Mouse (Mus musculus) kidney, postnatal 14 days (tissue): ENCODE results near the gene Mlh3.
A peak's percentile ranks its signal among the peaks of the same experiment; 100 is the strongest.

ENCODE experiments used
- DNase-seq: peaks from one replicate; pipeline ENCODE4 v3.0.0; 2022; ENCODE audit warnings: mixed read lengths

Mlh3 gene

DNA sequence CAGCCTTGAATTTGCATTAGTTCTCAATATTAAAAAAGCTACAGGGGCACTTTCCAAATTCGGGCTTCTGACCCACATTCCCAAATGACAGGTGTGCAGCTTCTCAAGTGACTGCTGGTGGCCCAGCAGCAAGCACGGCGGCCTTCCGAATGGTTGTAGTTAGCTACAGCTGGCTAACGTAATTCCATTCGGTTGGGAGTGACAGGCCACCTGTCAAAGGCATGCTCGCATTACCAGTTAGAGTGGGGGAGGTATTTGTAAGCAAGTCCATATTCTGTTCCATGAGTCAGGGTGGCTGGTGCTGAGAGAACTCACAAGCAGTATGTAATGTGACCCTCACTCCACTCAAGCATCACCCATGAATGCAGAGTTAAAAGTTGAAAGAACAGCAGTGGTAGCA is 43.2 kb downstream of the Mlh3 start:
- DNase-seq = no peak

DNA sequence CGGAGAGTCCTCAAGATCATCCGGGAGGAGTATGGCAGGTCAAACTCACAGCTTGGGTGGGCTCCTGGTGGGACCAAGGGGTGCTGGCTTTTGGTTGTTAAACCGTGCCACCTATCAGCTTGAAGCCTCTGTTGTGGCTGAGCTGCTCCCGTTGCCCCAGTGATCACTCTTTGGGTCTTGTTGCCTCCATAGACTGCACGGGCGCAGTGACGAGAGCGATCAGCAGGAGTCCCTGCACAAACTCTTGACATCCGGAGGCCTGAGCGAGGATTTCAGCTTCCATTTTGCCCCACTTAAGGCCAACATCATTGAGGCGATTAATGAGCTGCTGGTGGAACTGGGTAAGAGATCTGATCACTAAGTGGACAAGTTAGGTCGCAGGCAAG is 50.5 kb downstream of the Mlh3 start:
- peak; percentile 23 for DNase-seq

DNA sequence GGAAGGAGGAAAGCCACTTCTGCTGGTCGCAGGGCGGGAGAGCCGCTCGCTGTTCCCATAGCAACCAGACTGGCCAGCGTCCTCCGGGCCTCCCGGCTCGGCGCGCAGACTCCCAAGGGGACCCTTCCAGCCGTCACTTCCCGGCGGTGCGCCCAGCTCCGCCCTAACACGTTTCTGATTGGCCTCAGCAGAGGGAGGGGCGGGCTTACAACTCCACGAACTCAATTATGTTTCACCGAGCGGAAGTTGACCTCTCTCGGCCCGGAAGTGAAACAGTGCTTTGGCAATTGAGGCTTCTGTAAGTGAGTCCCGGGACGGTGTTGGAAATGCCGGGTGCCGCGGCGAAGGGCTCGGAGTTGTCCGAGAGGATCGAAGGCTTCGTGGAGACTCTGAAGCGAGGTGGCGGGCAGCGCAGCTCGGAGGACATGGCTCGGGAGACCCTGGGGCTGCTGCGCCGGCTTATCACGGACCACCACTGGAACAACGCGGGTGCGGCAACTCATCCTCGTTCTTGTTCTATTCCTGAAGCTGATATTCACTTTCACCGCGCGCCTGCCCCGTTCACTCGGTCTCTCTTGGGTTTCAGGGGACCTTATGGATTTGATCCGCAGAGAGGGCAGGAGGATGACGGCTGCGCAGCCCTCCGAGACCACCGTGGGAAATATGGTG is 51.0 kb downstream of the Mlh3 start, which contains the start of gene Eif2b2:
TSS of gene Eif2b2 (plus strand) at position 246 of the 669 bp plus-strand sequence.
- DNase-seq = peak; percentile 99

DNA sequence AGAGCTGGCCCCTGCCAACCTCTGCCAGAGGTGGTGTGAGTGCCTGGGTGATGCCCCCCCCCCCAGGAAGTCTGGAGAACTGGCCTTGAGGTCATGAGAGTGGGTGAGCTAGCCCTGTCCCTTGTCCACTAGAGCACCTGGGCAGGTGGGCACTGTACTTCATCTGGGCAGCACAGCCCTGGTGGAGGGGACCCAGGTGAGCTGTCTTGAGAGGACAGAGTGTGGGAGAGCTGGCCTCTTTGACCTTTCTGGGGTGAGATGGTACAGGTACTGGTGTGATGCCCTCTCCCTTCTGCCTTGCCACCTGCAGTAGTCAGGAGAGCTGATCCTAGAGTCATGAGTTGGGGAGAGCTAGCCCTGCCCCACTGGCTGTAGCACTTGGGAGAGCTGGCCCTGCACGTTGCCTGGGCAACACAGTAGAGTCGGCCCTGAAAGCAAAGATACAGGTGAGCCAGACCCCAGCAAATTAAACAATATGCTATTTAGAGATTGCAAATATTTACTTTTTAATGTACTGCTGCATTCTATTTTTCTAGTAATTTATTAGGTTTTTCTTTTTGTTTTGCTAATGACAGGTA is 52.6 kb downstream of the Mlh3 start:
- no peak for DNase-seq

DNA sequence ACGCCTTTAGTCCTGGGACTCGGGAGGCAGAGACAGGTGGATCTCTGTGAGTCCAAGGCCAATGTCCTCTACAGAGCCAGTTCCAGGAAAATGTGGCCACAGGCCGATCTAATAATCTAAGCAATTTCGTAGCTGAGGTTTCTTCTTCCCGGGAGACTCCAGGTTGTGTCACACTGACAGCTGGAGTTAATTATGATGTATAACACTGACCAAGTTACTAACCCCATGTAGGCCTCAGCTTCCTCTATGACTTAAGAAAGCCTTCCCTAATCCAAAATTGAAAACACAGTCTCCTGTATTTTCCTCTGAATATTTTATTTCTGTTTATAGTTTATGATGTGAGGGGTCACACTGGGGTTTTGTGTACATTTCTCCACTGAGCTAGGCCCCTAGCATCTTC is 55.4 kb downstream of the Mlh3 start:
- no peak for DNase-seq

DNA sequence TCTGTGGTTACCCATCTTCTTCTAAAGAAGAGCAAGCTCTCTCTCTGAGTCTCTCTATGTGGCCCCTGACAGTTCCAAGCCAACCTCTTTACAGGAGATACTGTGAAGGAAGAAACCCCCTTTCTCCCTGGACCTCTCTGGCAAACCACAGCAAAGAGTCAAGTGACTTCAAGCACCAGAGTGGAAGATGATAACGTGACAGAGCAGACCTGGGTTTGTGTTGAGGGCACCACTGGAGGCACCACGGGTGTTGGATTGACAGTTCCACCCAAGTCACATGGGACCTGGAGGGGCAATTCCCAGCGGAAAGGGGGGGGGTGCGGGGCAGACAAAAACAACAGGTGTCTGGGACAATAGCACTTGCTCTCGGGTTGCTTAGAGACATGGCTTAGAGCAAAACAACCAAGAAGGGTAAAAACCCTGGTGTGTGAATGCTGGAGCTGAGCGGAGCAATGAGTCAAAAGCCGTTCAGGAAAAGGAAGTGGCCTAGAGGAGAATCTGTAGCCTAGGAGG is 61.7 kb downstream of the Mlh3 start:
- no peak for DNase-seq

DNA sequence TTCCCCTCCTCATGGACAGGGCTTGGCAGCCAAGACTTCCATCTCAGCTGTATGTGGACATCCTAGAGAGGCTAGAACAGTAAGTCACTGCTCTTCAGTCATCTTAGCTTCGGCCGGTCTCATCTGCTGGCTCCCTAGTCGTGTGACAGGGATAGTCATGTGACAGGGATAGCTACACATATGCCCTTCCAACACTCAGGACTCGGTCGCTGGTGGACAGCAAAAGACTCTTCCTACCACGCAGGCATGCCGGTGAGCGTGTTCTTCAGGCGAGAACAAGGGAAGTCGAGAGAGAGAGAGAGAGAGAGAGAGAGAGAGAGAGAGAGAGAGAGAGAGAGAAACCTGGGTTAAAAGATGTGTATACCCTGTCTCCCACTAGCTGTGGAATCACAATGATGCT is 65.0 kb downstream of the Mlh3 start:
- DNase-seq = no peak

DNA sequence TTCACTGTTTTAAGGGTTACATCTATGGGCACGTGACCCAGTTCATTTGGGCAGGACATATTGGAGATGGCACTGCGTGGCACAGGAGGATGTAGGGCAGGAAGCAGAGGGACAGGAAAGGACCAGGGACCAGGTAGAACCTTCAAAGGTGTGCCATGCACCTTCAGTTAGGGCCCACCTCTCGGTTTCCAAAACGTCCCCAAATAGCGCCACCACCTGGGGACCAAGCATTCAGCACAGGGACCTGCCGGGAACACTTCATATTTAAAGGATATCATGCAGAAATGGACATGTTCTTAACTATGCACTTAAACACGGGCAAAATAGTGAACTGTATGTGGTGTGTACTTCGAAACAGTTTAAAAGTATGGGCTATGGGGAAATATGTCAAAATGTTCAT is 66.3 kb downstream of the Mlh3 start:
- no peak for DNase-seq

DNA sequence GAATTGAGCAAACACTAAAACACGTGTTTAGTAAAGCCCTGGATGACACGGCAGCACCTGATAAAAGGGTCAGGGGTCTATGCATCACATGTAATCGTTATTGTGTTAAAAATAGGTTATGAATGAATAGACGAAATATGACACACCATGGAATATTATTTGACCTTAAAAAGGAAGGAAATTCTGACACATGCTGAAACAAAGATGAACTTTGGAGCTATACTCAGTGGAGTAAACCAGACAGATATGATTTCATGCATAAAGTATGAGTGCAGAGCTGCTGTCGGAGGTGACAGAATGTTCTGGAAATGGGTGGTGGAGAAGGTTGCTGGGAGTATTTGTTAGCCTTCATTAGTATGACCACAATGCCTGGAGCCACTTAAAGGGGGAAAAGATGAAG is 66.7 kb downstream of the Mlh3 start:
- DNase-seq = no peak

DNA sequence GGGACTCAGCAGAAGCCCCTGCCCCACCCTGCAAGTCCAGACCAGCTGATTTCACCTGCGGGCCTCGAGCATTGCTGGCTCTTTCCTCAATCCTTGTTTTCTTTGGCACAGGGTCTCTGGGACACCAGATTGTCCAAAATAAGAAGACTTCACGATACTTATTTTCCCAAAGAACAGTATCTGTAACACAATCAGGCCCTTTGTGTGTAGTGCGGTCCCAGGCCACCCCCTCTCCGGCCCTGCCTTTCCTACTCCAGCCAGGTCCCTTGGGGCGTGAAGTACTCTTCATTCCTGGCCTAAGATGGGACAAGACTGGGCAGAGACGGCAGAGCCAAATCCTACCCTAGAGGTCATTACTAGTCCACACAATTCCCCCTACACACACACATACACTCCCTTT is 68.2 kb downstream of the Mlh3 start:
- DNase-seq = no peak

DNA sequence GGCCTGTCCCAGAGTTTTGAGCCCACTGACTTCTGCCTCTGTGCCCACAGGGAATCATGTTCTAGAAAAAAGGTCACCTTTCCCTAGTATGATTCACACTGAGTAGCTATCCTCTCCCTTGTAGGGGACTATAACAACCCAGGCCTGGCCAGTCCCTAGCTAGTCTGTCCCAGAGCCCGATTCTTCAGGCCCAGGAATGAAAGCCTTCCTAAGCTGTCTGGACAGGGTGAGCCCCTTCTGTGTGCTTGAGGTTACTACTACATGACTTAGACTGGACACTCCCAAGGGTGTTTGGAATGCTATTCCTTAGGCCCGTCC is 68.6 kb downstream of the Mlh3 start:
- DNase-seq = no peak

DNA sequence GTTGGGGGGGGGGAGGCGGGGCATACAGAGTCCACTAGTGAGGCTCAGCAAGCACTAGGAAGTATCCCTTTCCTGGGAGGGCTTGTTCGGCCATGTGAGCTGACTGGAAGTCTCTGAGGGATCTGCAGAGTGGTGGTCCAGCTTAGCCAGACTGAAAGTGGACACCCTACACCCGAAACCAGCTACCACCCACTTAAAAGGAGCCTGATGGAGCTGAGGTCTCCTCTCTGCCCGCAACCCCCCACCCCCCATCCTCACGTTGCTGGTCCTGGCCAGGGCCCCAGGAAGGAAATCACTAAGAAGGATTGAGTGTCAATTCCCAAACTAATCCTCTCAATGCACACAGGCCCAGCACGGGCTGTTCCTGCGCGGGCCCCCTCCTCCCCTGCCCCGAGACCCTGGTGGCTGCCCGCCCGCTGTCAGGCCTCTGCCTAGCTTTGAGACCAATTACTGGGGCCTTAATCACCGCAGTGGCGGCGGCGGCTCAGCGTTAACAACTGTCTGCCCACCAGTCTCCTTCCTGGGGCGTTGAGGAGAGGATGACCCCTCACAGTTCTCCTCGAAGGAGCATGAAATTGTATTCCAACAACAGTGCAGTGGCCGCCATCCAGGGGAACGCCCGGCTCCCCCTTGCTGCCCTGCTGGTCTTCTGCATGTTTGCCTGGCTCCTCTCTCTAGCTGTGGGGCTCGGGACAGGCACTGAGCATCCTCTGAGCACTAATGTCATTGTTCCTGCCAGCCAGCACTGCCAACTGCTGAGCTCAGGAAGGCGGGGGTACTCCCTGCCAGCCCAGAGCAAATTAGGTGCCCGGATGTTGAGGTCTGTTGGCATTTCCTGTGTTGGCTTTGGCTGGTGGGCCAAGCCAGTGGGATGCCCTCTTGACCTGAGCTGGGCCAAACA is 69.2 kb downstream of the Mlh3 start:
- peak; percentile 30 for DNase-seq

DNA sequence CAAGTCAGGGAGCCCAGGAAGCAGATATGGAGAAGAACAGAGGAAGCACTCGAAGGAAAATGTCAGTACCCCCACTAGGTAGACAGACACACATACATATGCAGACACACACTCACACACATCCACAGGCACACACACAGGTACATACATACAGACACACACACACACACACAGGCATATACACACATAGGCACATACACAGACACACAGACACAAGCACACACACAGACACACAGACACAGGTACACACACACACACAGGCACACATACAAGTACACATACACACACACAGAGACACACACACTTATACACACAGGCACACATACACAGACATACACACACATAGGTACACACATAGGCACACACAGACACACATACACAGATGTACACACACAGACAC is 70.4 kb downstream of the Mlh3 start:
- no peak for DNase-seq

DNA sequence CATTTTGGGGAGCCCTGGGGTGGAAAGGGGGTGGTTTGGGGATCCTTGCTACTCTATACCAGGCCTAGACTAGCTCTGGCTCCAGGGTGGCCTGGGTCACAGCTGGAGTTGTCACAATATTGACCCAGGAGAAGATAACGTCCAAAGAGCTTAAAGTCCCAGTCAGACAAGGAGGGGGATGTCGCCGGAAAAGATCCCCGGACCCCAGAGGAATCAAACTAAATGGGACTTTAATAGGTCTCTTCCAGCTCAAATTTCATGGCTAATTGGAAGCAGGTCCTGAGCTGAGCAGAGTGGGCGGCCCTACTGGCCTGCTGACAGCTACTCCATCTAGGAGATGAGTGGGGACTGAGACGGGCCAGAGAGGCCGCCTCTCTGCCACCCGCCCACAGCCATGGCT is 72.5 kb downstream of the Mlh3 start:
- no peak for DNase-seq

DNA sequence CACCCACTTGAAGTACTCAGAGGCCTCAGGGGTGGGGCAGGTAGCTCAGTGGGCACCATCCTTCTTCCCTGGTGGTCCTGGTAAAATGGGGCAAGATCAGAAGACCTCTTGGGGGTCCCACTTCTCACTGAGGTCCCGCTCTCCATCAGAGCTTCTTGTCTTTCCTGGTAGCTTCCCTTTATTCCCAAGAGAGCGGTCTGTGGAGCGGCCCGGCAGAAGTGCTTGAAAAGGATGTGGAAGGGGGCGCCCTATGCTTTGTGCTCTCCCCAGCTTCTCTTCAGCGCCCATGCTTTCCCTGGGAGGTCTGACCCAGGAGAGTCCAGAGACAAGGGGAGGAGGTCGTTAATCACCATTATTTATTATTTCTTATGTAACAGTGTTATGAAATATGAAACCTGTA is 73.0 kb downstream of the Mlh3 start:
- no peak for DNase-seq

DNA sequence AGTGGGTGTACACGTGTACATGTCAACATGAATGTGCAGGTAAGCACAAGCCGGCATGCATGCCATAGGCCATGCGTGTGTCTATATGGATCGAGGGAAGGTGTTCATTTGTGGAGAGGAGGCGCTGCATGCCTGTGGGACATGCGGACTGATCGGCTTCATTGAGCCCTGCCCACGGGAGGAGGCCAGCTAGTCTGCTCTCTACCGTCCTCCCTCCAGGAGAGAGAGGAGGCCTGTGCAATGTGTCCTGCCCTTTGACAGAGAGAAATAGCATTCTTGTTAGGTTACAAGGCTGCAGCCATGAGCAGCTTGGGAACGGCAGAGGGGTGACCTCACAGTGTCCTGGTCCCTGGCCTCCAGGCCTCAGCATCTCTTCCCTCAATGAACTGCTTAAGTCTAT is 74.2 kb downstream of the Mlh3 start:
- no peak for DNase-seq

DNA sequence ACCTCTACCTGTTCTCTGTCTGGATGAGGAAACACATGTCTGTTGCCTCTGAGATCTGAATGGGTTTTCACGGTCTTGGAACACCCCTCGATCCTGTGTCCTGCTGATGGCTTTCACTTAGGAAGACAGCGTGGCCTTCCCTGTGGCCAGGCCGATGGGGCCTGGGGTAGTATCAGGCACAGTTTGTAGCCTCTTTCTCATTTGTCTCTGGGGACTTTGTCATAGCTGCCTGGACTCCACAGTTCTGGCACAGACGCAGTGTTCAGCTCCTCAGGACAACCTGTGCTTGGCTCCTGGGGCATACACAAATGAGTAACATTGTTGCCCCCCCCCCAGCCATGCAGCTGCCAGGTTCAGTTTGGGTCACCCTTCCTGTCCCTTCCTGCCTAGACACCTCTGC is 75.3 kb downstream of the Mlh3 start:
- DNase-seq = no peak

DNA sequence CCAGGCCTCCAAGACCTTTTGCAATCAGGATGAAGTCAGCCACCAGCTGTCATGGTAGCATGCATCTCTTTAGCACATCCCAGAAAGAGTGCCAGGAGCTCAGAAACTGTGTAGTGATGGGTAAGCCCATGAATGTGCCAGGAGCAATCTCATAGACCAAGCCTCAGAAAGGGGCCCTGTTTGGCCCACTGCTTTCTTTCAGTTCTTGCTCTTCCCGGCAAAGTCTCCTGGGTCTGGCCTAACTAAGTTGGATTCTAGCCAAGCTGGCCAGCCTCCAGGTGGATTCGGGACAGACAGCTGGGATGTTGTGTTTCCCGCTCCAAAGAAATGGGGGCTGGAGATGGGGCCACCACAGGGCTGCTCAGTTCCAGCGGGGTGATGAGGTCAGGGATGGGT is 75.8 kb downstream of the Mlh3 start:
- DNase-seq = peak; percentile 85

DNA sequence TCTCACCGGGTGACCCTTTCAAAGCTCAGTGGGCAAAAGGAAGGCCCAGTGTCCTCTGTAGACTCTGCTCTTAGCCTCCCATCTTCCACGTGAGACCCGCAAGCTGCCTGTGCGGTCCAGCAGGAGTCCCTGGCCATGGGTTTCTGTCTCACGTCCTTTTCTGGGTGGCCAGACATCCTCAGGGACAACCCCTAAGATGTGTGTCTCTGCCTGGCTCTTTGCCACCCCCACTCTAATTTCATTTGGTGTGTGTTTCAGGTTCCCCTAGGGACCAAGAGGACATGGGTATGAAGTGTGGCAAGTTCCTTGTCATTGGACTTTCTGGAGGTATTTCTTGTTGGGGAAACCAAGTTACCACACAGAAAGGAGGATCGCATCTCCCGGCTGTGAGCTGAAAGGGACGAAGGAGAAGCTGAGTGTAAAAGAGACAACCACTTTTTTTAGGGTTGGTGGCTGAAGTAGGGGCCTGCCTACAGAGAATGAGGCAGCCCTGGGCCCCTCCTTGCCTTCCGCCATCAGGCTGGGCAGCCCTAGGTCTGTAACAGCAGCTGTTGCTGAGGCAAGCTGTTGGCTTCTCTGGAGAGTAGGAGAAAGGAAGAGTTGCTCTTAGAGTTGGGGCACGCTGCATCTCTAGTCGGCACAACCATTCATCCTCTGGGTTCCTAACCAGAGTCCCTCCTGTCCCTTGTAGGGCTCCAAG is 76.3 kb downstream of the Mlh3 start:
- DNase-seq = no peak

DNA sequence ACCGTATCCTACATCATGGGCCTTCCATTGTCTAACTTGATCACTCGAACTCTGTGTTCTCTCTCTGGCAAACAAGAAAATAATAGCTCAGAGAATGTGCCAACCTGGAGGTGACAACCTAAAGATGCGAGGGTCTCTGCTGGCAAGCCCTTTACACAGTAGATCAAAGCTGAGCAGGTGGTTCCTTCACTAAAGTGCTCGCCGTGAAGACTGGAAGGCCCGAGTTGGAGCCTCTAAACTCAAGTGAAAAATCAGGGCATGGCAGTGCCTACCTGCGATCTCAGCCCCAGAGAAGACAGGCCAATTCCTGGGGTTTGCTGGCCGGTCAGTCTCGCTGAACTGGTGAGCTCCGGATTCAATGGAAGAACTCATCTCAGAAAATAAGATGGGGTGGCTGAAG is 77.3 kb downstream of the Mlh3 start:
- no peak for DNase-seq

DNA sequence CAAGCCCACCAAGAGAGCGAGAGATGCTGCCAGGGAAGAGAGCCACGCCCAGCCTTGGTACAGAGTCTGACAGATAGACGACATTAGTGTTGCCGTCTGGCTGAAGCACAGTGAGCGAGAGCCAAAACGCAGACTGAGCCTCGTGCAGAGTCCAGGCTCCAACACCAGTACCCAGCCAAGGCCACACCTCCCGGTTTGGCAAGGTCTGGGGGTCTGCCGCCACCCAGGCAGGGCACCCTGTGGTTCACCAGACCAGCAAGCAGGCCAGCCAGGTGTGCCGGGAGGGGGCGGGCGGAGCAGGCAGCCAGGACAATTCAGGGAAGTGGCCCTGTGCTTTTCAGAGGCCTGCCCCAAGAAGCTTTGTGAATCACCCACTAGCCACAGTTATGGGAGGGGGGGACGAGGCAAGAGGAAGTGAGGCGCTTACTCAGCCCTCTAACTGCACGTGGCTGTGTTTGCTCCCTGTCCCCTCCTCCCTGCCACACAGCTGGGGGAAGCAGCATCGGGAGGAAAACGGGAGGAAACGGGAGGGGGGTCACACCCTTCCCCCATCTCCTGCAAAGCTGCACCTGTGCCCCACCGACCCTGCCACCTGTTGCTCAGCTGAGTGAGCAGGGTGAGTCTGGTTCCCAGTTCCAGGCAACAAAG is 77.8 kb downstream of the Mlh3 start:
- peak; percentile 23 for DNase-seq

DNA sequence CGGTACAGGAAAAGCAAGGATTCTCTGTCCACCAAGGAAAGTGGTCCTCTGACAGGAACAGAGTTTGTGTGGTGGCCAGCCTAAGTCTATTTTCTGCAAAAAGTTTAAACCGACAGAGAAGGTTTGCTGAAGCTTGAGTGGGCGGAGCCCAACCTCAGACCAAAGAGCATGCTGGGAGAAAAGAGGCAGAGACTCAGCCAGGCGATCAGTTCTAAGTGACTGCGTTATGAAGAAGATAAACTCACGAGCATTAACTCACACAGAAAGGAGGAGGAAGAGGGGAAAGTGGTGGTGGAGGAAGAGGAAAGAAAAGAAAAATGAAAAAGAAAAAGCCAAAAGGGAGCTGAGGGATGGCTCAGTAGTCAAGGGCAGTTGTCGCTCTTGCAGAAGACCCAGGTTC is 80.1 kb downstream of the Mlh3 start:
- DNase-seq = no peak

DNA sequence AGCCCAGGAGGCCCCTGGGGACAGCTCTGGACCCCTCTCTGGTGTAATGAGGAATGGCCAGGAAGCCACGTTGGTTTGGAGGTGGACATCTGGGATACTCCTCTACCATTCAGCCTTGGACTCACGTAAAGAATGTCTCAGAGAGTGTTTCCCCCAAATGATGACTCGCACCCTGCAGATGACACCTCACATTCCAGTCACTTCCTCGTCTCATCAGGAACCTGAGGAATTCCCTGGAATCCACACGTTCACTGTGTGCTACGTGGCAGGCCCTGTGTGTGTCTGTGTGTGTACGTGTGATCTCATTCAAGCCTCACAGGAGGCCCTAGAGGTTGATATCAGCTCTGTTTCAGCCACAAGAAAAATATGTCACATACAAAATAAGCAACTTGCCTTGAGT is 84.0 kb downstream of the Mlh3 start:
- no peak for DNase-seq
